Mouse (Mus musculus): ENCODE data around the gene Lcn5. TPM values are rescaled to one million over a fixed set of nuclear protein-coding genes. Genes with fewer than 3 reads are reported as not detected.

The Lcn5 gene
- 0.32 TPM in 1 of 2 replicates, not detected in the other for polyA plus RNA-seq (2012; rRNA removed)

- no peak for DNase-seq (ENCODE audit: low spot score)
Observed at GRCm38 (mm10) chr2:25657652-25658051, at the start of gene Lcn5. TSS of gene Lcn5 (plus strand) at chr2:25657952.

GRCm38 (mm10) chr2:25608671-25609070 lies 49.1 kb upstream of the Lcn5 start:
- DNase-seq (ENCODE audit: low spot score) = no peak

GRCm38 (mm10) chr2:25616398-25616797 lies 41.4 kb upstream of the Lcn5 start:
- no peak for DNase-seq (ENCODE audit: low spot score)

- no peak for DNase-seq (ENCODE audit: low spot score)
Observed at GRCm38 (mm10) chr2:25617578-25617977, 40.2 kb upstream of the Lcn5 start, which contains the start of gene Ccdc183. TSS of gene Ccdc183 (minus strand) at chr2:25617678.

GRCm38 (mm10) chr2:25620386-25620785 lies 37.4 kb upstream of the Lcn5 start:
- no peak for DNase-seq (ENCODE audit: low spot score)

GRCm38 (mm10) chr2:25620852-25621228 lies 36.9 kb upstream of the Lcn5 start:
- DNase-seq (ENCODE audit: low spot score) = no peak

- peak; percentile 63 for DNase-seq (ENCODE audit: low spot score)
Observed at GRCm38 (mm10) chr2:25621229-25622200, 36.2 kb upstream of the Lcn5 start, which contains the start of gene Tmem141. TSS of gene Tmem141 (minus strand) at chr2:25622005.

- no peak for DNase-seq (ENCODE audit: low spot score)
Observed at GRCm38 (mm10) chr2:25625986-25626385, 31.8 kb upstream of the Lcn5 start.

- DNase-seq (ENCODE audit: low spot score) = no peak
Observed at GRCm38 (mm10) chr2:25627811-25628210, 29.9 kb upstream of the Lcn5 start, which contains the start of gene Fcna. TSS of gene Fcna (minus strand) at chr2:25628030.

- no peak for DNase-seq (ENCODE audit: low spot score)
Observed at GRCm38 (mm10) chr2:25628738-25629137, 29.0 kb upstream of the Lcn5 start.

- DNase-seq (ENCODE audit: low spot score) = no peak
Observed at GRCm38 (mm10) chr2:25633616-25634015, 24.1 kb upstream of the Lcn5 start.

- DNase-seq (ENCODE audit: low spot score) = no peak
Observed at GRCm38 (mm10) chr2:25634046-25634445, 23.7 kb upstream of the Lcn5 start.

- no peak for DNase-seq (ENCODE audit: low spot score)
Observed at GRCm38 (mm10) chr2:25639890-25640289, 17.9 kb upstream of the Lcn5 start.

GRCm38 (mm10) chr2:25652902-25653301 lies 4.8 kb upstream of the Lcn5 start, which contains the start of gene Lcn8:
TSS of gene Lcn8 (plus strand) at chr2:25653120.
- DNase-seq (ENCODE audit: low spot score) = no peak

- DNase-seq (ENCODE audit: low spot score) = no peak
Observed at GRCm38 (mm10) chr2:25654502-25654901, 3.2 kb upstream of the Lcn5 start.

- DNase-seq (ENCODE audit: low spot score) = no peak
Observed at GRCm38 (mm10) chr2:25656691-25657090, 1.1 kb upstream of the Lcn5 start.

GRCm38 (mm10) chr2:25657246-25657645 lies 506 bp upstream of the Lcn5 start:
- no peak for DNase-seq (ENCODE audit: low spot score)

GRCm38 (mm10) chr2:25660279-25660678 lies 2.5 kb downstream of the Lcn5 start:
- DNase-seq (ENCODE audit: low spot score) = no peak

- no peak for DNase-seq (ENCODE audit: low spot score)
Observed at GRCm38 (mm10) chr2:25661245-25661970, 3.7 kb downstream of the Lcn5 start.

GRCm38 (mm10) chr2:25663511-25663910 lies 5.8 kb downstream of the Lcn5 start:
- no peak for DNase-seq (ENCODE audit: low spot score)

GRCm38 (mm10) chr2:25664125-25664524 lies 6.4 kb downstream of the Lcn5 start:
- DNase-seq (ENCODE audit: low spot score) = no peak

- no peak for DNase-seq (ENCODE audit: low spot score)
Observed at GRCm38 (mm10) chr2:25666516-25666915, 8.8 kb downstream of the Lcn5 start.

Measured in urinary bladder, adult 2 months (tissue).